Mouse (Mus musculus) liver (tissue): ENCODE measurements around the gene Mios.
A peak's percentile ranks its signal among the peaks of the same experiment; 100 is the strongest.

Source experiments
- DNase-seq: peaks from one replicate; pipeline ENCODE4 v3.0.0-alpha.2; 2020; ENCODE audit warnings: mixed read lengths

Mios gene

GRCm38 (mm10) chr6:8278426-8279002 lies 69.5 kb downstream of the Mios start:
- DNase-seq: peak; percentile 50

DNA sequence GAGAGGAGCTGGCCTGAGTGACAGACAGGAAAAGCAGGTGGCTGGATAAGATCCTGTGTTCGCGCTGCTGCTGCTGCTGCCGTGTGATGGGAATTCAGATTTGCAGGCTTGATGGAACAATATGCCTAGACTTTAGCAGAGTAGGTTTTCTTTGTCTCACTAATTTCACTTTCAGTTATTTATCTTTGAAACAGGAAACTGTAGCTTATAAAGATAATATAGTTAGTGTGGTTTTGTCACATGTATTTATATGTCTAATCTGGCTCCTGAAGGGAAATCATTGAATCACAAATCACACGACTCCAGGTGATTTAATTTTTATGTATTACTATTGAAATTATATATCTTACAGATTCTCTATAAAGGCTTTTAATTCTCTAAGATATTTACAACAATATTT lies 74.2 kb downstream of the Mios start:
- no peak for DNase-seq

GRCm38 (mm10) chr6:8285401-8285960 lies 76.5 kb downstream of the Mios start:
- DNase-seq: no peak
